ENCODE assay signal across 21 mouse cellular contexts in genomic region chr16:7206116-7206900, GRCm38 (mm10).
DNase-seq lines count a peak whose midpoint lies in the region; ATAC-seq lines count a peak whose summit lies in the region.
"Had no signal": no experiment of that assay in that cellular context is flagged by ENCODE, and none has a peak within 500 bp of the region (broad histone marks: within the 10 kb centered on the region; RNA-seq: fewer than 3 reads in every experiment).

No protein-coding gene starts in this region.

- no peaks in the 10 kb centered on the region for H3K27me3 ChIP-seq in kidney, embryonic 15.5 days
- H3K27me3 ChIP-seq in kidney, embryonic 16.5 days (ENCODE audit: insufficient read depth, low read length) = no peaks in the 10 kb centered on the region
- H3K27me3 ChIP-seq: embryonic facial prominence, embryonic 15.5 days; forebrain, embryonic 15.5 days; hindbrain, embryonic 13.5 days had no signal

- 59% methylated on average over 2 of the region's 2 CpGs for WGBS in kidney, embryonic 15.5 days
- 60% methylated on average over 2 of the region's 2 CpGs for WGBS in kidney, embryonic 16.5 days

- H3K9me3 ChIP-seq in kidney, embryonic 15.5 days (replicated peaks) = no peaks in the 10 kb centered on the region
- no peaks in the 10 kb centered on the region for H3K9me3 ChIP-seq in kidney, embryonic 16.5 days (ENCODE audit: low read length)
- H3K9me3 ChIP-seq: embryonic facial prominence, embryonic 15.5 days; forebrain, embryonic 15.5 days; heart, embryonic 10.5 days; hindbrain, embryonic 13.5 days had no signal

- no peak for ATAC-seq in kidney, embryonic 15.5 days (replicated peaks; ENCODE audit: low FRiP score)
- ATAC-seq in kidney, embryonic 16.5 days (ENCODE audit: low FRiP score, low TSS enrichment) = no peak
- ATAC-seq: CD4-positive, CD25-positive, alpha-beta regulatory T cell, adult 4 months; forebrain, embryonic 15.5 days; hindbrain, postnatal 0 days had no signal

- H3K4me1 ChIP-seq in kidney, embryonic 15.5 days = no peaks in the 10 kb centered on the region
- no peaks in the 10 kb centered on the region for H3K4me1 ChIP-seq in kidney, embryonic 16.5 days (ENCODE audit: insufficient read depth, low read length)
- H3K4me1 ChIP-seq: embryonic facial prominence, embryonic 15.5 days; heart, embryonic 10.5 days; hindbrain, embryonic 13.5 days had no signal

- DNase-seq in kidney, adult 11 months = peak; percentile 33
- DNase-seq in kidney, postnatal 10 days = peak; percentile 9
- DNase-seq in kidney, postnatal 25 days = peak; percentile 5 to 35
- no peak for DNase-seq in adrenal gland, postnatal 36 days
- DNase-seq in gastrocnemius, postnatal 25 days = no peak
- DNase-seq: adrenal gland, postnatal 10 days; B cell, adult 2 months; cerebellum, adult 18-20 months; embryo, embryonic 11 days; heart, adult 18-20 months; heart, postnatal 10 days; heart, postnatal 4 days had no signal

- no peak overlapping the region for H3K4me3 ChIP-seq in kidney, embryonic 15.5 days (replicated peaks)
- H3K4me3 ChIP-seq in kidney, embryonic 16.5 days (ENCODE audit: low read length) = no peak overlapping the region
- H3K4me3 ChIP-seq: embryonic facial prominence, embryonic 15.5 days; forebrain, embryonic 15.5 days; heart, embryonic 10.5 days; hindbrain, embryonic 13.5 days had no signal

- no peak overlapping the region for H3K9ac ChIP-seq in kidney, embryonic 15.5 days
- H3K9ac ChIP-seq in kidney, embryonic 16.5 days (replicated peaks; ENCODE audit: low read length) = no peak overlapping the region
- H3K9ac ChIP-seq: embryonic facial prominence, embryonic 15.5 days; forebrain, embryonic 15.5 days; hindbrain, embryonic 13.5 days had no signal

- H3K4me2 ChIP-seq in kidney, embryonic 15.5 days = no peak overlapping the region
- no peak overlapping the region for H3K4me2 ChIP-seq in kidney, embryonic 16.5 days (replicated peaks; ENCODE audit: low read depth, low read length)
- H3K4me2 ChIP-seq: embryonic facial prominence, embryonic 15.5 days; forebrain, embryonic 15.5 days; hindbrain, embryonic 13.5 days had no signal

- H3K27ac ChIP-seq in kidney, embryonic 15.5 days = no peak overlapping the region
- no peak overlapping the region for H3K27ac ChIP-seq in kidney, embryonic 16.5 days (ENCODE audit: low read length)
- H3K27ac ChIP-seq: embryonic facial prominence, embryonic 15.5 days; forebrain, embryonic 15.5 days; heart, embryonic 10.5 days; hindbrain, embryonic 13.5 days; hindbrain, postnatal 0 days had no signal

- no peaks in the 10 kb centered on the region for H3K36me3 ChIP-seq in kidney, embryonic 15.5 days
- no peaks in the 10 kb centered on the region for H3K36me3 ChIP-seq in kidney, embryonic 16.5 days (ENCODE audit: insufficient read depth, low read length)
- H3K36me3 ChIP-seq: embryonic facial prominence, embryonic 15.5 days; forebrain, embryonic 15.5 days; G1E; heart, embryonic 10.5 days; hindbrain, embryonic 13.5 days had no signal

Comparison
In these comparisons a context has a peak if more than half of its experiments do, and no peak if none do; other contexts are left out.
1. DNase-seq: peak in kidney, adult 11 months (single experiment), kidney, postnatal 10 days (single experiment) and kidney, postnatal 25 days (2 of 2); none in adrenal gland, postnatal 36 days (0 of 2) and gastrocnemius, postnatal 25 days (single experiment).